Mouse (Mus musculus): ENCODE results near the gene Asic1. TPM values are rescaled to one million over a fixed set of nuclear protein-coding genes. Genes with fewer than 3 reads are reported as not detected.

Asic1 gene
- polyA plus RNA-seq, 1 experiment from 2014 or later: 1.2 TPM

DNA sequence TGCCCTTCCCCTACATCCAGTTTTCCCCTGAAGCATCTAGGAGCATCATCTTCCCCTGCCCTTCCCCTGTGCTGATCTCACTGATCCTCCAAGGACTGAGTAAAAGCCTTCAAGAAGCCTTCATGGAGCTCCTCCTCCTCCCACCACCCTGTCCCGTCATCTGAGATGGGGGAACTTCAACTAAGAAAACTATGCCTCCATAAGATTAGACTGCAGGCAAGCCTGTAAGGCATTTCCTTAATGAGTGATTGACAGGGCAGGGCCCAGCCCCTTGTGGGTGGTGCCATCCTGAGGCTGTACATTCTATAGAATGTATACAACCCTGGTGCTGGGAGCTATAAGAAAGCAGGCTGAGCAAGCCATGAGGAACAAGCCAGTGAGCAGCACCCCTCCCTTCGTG, 11.7 kb upstream of the Asic1 start:
- DNase-seq (ENCODE audit: low spot score): no peak
- TF ChIP-seq EP300 (optimal IDR thresholded peaks at IDR 0.05) (no peak), CTCF (IDR thresholded peaks at IDR 0.05; ENCODE audit: low read depth) (no peak)
- no peaks in the 10 kb centered on the region for H3K4me1 ChIP-seq (replicated peaks; ENCODE audit: control insufficient read depth, insufficient read depth)
- H3K36me3 ChIP-seq (ENCODE audit: control insufficient read depth, insufficient read depth, low read length): no peaks in the 10 kb centered on the region
- no peak for ATAC-seq (ENCODE audit: low FRiP score, low TSS enrichment)
- H3K27ac ChIP-seq (replicated peaks): no peak overlapping the region
- H3K4me3 ChIP-seq (ENCODE audit: low read depth, low read length): no peak overlapping the region
- H3K9me3 ChIP-seq (ENCODE audit: control insufficient read depth, low read length): no peaks in the 10 kb centered on the region
- H3K4me2 ChIP-seq (replicated peaks; ENCODE audit: low read depth): no peak overlapping the region
- WGBS: 42% methylated on average over 2 of the region's 2 CpGs
- H3K27me3 ChIP-seq (ENCODE audit: control insufficient read depth, insufficient read depth, low read length): no peaks in the 10 kb centered on the region
- H3K9ac ChIP-seq (ENCODE audit: low read length): no peak overlapping the region

DNA sequence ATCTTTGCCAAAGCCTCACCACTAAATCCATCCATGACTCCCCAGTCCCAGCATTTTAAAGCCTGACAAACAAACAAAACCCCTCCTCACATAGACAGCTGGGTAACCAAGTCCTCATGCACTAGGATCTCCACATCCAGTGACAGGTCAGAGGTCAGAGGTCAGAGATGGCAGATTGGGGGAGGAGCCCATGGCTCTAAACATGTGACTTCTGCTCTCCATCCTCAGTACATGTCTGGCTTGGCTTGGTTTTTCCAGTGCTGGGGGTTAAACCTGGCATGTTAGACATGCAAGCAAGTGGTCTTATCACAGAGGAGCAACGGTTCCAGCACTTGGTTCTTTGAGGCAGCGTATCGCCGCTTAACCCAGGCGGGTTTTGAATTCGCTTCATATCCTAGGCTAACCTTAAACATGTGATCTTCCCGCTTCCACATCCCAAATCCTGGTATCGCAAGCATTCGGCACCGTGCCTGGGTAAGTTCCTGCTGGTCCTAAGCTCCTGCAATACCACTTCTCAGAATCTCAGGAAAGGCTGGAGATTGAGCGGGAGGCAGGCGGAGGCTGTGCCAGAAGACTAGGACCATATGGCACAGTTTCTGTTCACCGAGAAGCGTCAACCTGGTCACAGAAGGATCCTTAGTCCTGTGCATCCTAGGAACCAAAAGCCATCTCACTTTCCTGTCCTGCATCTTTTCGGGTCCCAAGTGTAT, 8.9 kb upstream of the Asic1 start:
- Histone ChIP-seq H3K4me3 (ENCODE audit: low read depth, low read length) (no peak overlapping the region), H3K9ac (ENCODE audit: low read length) (no peak overlapping the region), H3K4me2 (replicated peaks; ENCODE audit: low read depth) (no peak overlapping the region), H3K27ac (replicated peaks) (no peak overlapping the region), H3K36me3 (ENCODE audit: control insufficient read depth, insufficient read depth, low read length) (no peaks in the 10 kb centered on the region), H3K27me3 (ENCODE audit: control insufficient read depth, insufficient read depth, low read length) (no peaks in the 10 kb centered on the region), H3K4me1 (replicated peaks; ENCODE audit: control insufficient read depth, insufficient read depth) (0 out of 2 replicates have a peak, but pooled peaks cover 3% of the 10 kb centered on the region), H3K9me3 (ENCODE audit: control insufficient read depth, low read length) (no peaks in the 10 kb centered on the region)
- ATAC-seq (ENCODE audit: low FRiP score, low TSS enrichment): no peak
- 95% methylated on average over 15 of the region's 15 CpGs for WGBS
- DNase-seq (ENCODE audit: low spot score): no peak
- TF ChIP-seq EP300 (optimal IDR thresholded peaks at IDR 0.05): no peak
- TF ChIP-seq CTCF (IDR thresholded peaks at IDR 0.05; ENCODE audit: low read depth): no peak

DNA sequence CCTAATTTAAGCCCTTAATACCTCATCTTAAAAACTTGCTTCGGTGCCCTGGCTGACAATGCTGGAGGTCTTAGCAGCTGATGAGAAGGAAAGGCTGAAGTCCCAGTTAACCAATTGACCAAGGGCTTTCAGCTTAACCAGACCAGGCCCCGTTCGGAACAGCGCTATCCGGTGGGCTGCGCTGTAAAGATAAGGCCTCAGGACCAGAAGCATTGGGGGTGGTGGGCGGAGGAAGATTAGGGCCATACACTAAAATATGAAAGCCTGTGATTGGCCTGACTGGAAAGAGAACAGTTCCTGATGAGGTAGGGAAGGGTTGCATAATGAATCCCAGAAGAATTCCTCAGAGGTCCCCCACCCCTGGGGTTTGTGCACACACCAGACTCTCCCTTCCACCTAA, 7.8 kb upstream of the Asic1 start:
- H3K36me3 ChIP-seq (ENCODE audit: control insufficient read depth, insufficient read depth, low read length): no peaks in the 10 kb centered on the region
- DNase-seq (ENCODE audit: low spot score): no peak
- no peaks in the 10 kb centered on the region for H3K9me3 ChIP-seq (ENCODE audit: control insufficient read depth, low read length)
- H3K27me3 ChIP-seq (ENCODE audit: control insufficient read depth, insufficient read depth, low read length): no peaks in the 10 kb centered on the region; the same call in 1 of the 2 replicates
- 0 out of 2 replicates have a peak, but pooled peaks cover 3% of the 10 kb centered on the region for H3K4me1 ChIP-seq (replicated peaks; ENCODE audit: control insufficient read depth, insufficient read depth)
- H3K27ac ChIP-seq (replicated peaks): no peak overlapping the region
- no peak for ATAC-seq (ENCODE audit: low FRiP score, low TSS enrichment)
- 64% methylated on average over 7 of the region's 7 CpGs for WGBS
- TF ChIP-seq CTCF (IDR thresholded peaks at IDR 0.05; ENCODE audit: low read depth) (no peak), EP300 (optimal IDR thresholded peaks at IDR 0.05) (no peak)
- no peak overlapping the region for H3K4me3 ChIP-seq (ENCODE audit: low read depth, low read length)
- no peak overlapping the region for H3K4me2 ChIP-seq (replicated peaks; ENCODE audit: low read depth)
- no peak overlapping the region for H3K9ac ChIP-seq (ENCODE audit: low read length)

DNA sequence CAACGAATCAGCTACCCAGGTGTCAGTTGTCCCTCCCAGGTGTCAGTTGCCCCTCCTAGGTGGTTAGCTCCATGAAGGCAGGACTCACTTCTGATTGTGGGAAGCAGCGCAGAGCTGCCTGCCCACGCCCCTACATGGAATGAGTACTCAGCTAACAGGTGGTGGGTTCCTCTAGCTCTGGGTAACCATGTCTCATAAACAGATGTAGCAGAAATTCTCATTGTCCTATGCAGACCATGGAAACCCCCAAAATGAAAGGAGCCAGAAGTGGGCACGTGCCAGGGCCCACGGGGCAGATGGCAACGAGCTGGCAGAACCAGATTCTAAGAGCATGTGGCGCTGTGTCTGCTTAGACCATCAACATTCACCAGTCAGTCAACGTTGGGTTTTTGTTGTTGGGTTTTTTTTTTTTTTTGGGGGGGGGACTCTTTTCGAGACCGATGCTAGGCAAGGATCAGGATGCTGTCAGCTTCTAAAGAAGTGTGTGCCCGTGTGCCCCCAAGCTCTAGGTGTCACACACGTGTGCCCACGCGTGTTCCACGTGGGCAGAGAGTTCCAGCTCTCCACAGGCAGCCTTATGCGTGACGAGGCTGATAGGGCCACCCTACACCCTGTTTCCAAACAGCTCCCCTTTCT, 6.1 kb upstream of the Asic1 start:
- no peaks in the 10 kb centered on the region; the same call in 1 of the 2 replicates for H3K27me3 ChIP-seq (ENCODE audit: control insufficient read depth, insufficient read depth, low read length)
- H3K4me3 ChIP-seq (ENCODE audit: low read depth, low read length): peak overlapping the region; percentile 48
- ATAC-seq (ENCODE audit: low FRiP score, low TSS enrichment) (no peak; the same call in 1 of the 2 replicates), DNase-seq (ENCODE audit: low spot score) (no peak)
- H3K4me1 ChIP-seq (replicated peaks; ENCODE audit: control insufficient read depth, insufficient read depth): 0 out of 2 replicates have a peak, but pooled peaks cover 3% of the 10 kb centered on the region
- TF ChIP-seq EP300 (optimal IDR thresholded peaks at IDR 0.05) (no peak), CTCF (IDR thresholded peaks at IDR 0.05; ENCODE audit: low read depth) (no peak)
- no peaks in the 10 kb centered on the region for H3K9me3 ChIP-seq (ENCODE audit: control insufficient read depth, low read length)
- WGBS: 3% methylated on average over 17 of the region's 17 CpGs
- peak overlapping the region; percentile 90 for H3K4me2 ChIP-seq (replicated peaks; ENCODE audit: low read depth)
- no peaks in the 10 kb centered on the region for H3K36me3 ChIP-seq (ENCODE audit: control insufficient read depth, insufficient read depth, low read length)
- no peak overlapping the region for H3K27ac ChIP-seq (replicated peaks)
- H3K9ac ChIP-seq (ENCODE audit: low read length): peak overlapping the region; percentile 52; the same call in 1 of the 2 replicates

DNA sequence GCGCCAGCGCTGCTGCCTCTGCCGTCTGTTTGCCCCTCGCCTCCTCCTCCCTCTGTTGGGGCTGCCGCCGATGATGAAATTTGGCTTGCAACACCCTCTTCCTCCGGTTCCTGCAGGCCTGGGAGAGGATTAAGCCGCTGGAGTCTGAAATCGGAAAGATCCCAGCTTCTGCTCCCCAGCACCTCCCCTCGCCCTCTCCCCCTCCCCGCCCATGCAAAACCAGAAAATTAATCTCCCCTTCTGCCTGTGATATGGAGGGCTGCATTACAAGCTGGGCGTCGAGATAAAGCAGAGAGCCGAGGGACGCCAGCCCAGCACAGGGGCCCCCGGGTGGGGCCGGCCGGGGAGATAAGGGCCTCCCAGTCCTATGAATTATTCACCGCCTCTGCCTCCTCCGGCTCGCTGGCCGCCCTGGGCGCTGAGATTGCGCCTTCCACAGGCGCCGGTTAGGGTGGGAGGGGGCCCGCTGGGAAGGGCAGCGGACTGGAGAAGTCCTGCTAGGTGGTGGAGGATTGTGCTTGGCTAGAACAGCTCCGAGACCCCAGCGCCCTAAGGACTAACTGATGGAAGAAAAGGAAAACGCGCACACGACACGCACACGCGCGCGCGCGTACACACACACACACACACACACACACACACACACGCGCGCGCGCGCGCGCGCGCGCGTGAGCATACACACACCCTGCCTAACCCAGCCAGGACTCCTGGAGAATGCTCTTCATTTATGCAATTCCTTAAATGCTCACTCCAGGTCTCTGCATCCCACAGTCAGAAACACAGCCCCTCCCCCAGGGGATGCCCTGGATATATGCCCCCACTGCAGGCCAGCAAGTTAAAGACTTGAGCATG, 5.3 kb upstream of the Asic1 start:
- H3K9me3 ChIP-seq (ENCODE audit: control insufficient read depth, low read length): no peaks in the 10 kb centered on the region
- H3K4me1 ChIP-seq (replicated peaks; ENCODE audit: control insufficient read depth, insufficient read depth): 0 out of 2 replicates have a peak, but pooled peaks cover 3% of the 10 kb centered on the region
- TF ChIP-seq CTCF (IDR thresholded peaks at IDR 0.05; ENCODE audit: low read depth): no peak
- no peak for TF ChIP-seq EP300 (optimal IDR thresholded peaks at IDR 0.05)
- DNase-seq (ENCODE audit: low spot score) (peak; percentile 77), ATAC-seq (ENCODE audit: low FRiP score, low TSS enrichment) (peak; percentile 77)
- peak overlapping the region; percentile 48 for H3K4me3 ChIP-seq (ENCODE audit: low read depth, low read length)
- peak overlapping the region; percentile 90 for H3K4me2 ChIP-seq (replicated peaks; ENCODE audit: low read depth)
- under 1% methylated on average over 34 of the region's 52 CpGs for WGBS
- H3K36me3 ChIP-seq (ENCODE audit: control insufficient read depth, insufficient read depth, low read length): no peaks in the 10 kb centered on the region
- peak overlapping the region; percentile 53; the same call in 1 of the 2 replicates for H3K27ac ChIP-seq (replicated peaks)
- H3K9ac ChIP-seq (ENCODE audit: low read length): peak overlapping the region; percentile 52
- no peaks in the 10 kb centered on the region; the same call in 1 of the 2 replicates for H3K27me3 ChIP-seq (ENCODE audit: control insufficient read depth, insufficient read depth, low read length)
